Mouse (Mus musculus) urinary bladder, adult 2 months (tissue): ENCODE results near the gene Srrm4. TPM values are rescaled to one million over a fixed set of nuclear protein-coding genes. Genes with fewer than 3 reads are reported as not detected.

ENCODE experiments used
- DNase-seq: peaks from one replicate; pipeline ENCODE4 v3.0.0; 2022; ENCODE audit warnings: low spot score
- polyA plus RNA-seq: library from polyadenylated mRNA; depleted of rRNA; stranded (reverse); fragments of >200 nt; gene quantifications from 2 replicates; pipeline ENCODE4 v1.2.3, GENCODE M21; 2012

Srrm4 gene
- polyA plus RNA-seq, 1 experiment: 0.44 TPM

DNA sequence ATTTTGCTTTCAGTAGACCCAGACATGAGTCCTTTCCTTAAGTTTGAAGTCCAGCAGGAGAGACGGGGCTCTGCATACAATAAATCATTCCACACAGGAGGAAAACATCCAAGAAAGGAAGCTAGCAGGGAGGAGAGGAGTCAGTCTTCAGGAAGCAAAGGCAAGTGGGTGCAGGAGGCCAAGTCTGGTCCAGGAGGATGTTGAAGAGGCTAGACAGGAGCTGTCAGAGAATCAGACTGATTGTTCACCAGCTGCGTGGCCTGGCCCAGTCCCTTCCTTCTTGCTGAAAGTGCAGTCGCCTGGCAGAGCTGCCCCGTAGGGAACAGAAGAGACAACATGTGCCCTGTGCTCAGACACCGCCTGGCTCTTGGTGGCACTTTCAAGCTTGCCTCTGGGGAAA is 100.8 kb downstream of the Srrm4 start:
- DNase-seq: no peak

- DNase-seq: no peak
Observed at GRCm38 (mm10) chr5:116489621-116490020, 102.0 kb downstream of the Srrm4 start.

DNA sequence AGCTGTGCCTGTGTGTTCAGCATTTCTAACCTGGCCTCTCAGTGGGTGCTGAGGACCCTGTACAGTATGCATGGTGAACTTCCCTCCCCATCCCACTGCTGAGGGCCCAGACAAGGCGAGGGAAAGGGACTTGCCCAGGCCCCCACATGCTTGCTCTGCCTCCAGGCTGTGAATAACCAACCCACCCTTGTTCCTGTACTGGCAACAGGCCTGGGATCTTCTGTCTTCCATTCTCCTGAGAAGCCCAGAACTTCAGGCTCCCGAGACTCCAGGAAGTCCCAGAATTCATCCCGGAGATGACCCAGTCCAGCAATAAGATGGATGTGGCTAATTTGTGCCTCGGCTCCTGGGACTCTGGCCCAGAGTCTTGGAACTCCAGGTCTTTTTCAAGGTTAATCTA is 105.5 kb downstream of the Srrm4 start:
- DNase-seq: no peak

- DNase-seq: no peak
Observed at GRCm38 (mm10) chr5:116485069-116485468, 106.5 kb downstream of the Srrm4 start.

DNA sequence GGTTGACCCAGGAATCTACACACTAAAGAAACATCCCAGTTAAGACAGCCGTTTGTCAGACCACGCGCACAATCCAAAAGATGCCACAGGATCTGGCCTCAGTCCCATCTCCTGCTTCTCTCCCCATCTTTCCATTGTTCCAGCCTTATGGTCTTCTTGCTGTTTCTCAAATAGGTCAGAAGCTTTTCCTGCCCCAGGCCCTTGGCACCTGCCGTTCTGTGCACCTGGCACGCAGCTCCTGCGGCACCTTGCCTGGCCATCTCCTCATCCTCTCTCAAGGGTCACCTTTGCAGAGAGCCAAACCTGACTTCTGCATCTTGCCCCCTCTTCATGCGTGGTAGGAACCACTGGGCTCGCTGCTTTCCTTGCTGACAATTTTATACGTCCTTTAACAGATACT is 107.4 kb downstream of the Srrm4 start:
- DNase-seq: no peak

DNA sequence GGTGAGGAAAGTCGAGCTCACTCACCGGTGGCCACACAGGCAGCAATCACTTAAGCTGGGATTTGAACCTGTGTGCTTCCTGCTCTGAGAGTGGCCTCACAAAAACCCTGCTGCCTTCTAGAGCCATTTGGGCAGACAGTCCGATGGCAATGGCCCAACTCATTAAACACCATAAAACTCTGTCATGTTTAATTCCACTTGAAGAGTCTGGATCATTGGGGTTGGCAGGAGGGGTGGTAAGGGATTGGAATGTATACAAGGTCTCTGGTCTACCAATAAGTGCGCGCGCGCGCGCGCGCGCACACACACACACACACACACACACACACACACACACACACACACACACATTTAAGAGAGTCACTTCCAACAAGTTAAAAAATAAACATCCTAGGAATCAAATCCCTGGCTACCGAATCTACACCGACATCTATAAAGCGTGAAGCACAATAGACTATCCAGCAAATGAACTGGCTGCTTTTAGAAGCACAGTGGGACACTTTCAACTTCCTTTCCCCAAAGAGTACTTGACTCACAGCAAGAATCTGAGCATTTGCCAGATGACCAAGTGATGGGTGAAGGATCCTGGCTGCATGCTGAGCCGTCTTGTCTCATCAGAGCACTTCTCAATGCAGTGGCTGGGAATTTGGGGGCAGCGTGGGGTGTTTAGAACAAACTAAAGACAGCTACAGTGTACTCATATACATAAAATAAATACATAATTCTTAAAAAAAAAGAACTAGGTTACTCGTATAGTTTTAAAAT is 112.8 kb downstream of the Srrm4 start:
- no peak for DNase-seq

DNA sequence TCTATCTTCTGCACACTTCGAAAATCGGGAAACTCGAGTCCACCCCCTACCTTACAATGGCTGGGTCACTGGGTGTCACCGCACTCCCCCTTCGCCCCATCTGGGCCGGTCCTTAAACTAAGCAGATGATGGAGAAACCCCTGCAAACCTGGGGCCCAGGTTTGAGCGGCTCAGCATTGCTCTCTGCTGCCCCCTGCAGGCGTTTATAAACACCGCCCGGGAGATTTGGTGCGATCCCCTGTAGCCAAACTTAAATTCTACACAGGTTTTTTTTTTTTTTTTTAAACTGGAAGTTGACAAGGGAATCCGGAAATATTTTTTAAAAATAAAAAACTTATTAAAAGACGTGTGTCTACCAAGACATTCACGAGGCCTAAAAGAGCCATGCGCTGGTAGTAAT is 115.6 kb downstream of the Srrm4 start:
- no peak for DNase-seq

- DNase-seq: no peak
Observed at GRCm38 (mm10) chr5:116461354-116462042, 130.1 kb downstream of the Srrm4 start.

DNA sequence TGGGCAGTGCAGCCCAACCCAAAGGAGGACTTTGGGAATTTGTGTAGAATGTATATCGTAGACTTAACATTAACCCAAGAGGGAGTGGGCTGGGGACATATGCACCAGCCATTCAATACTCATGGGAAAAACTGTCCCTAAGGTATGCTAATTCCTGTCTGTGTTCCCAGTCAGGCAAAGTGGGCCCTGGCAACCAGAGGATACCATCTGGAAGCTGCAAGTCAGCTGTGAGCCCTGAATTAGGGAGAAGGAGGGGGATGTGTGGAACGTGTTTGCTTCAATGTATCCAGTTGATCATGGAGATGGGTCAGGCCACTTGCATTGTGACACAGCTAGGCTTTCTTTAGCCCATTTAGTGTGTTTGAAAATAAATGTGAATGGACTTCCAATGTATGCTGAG is 131.6 kb downstream of the Srrm4 start:
- DNase-seq: no peak

DNA sequence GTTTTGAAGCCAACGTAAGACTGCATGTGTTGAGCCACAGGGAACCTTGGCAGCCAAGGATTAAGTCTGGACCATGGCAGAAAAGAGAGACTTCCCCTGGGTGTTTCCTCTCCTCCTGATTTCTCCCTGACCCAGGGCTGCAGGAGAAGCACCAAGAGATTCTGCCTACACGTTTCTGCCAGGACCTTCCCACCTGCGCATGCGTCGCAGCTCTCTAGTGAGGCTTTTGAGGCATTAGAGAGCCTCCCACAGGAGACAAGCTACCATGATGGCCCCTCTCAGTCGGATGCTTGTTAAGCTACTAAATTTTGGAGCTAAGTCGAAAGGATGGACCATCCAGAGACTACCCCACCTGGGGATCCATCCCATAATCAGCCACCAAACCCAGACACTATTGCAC is 133.8 kb downstream of the Srrm4 start:
- no peak for DNase-seq

- DNase-seq: no peak
Observed at GRCm38 (mm10) chr5:116456796-116457515, 134.7 kb downstream of the Srrm4 start.

DNA sequence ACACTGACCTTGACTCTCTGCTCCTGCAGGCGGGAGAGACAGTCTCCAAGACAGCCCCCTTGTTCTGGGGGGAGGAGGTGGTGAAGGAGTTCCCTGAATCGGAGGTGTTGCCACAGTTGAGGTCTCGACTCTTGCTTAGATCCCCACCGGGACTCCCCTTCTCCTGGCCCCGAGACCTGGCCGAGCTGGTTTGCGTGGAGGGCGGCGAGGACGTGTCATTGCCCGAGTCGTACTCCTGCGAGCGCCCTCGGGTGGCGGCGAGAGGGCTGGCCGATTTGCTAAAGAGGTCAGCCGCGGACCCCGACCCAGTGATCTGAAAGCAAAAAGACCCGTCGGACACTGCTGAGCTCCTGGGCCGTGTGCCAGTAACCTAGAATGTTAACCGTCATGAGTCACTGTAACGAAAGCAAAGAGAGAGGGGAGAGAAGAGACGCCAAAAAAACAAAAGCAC is 138.2 kb downstream of the Srrm4 start:
- DNase-seq: peak; percentile 49

DNA sequence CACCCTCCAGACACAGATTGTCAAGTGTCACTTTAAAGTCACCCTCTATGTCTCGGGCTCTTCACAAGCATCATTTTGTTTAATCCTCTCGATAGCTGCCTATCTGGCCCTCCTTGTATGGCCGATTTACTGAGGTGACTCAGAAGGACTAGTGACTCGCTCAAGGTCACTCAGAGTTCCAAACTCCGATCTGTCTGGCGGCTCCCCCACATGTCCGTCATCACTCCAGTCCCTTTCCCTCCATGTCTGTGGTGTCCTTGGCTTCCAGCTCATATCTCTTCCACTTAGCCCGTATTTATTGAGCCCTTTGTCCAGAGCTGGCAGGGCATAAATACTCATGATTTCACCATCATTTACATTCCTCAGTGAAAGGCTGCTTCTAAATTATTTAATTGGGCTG is 140.7 kb downstream of the Srrm4 start:
- DNase-seq: no peak

DNA sequence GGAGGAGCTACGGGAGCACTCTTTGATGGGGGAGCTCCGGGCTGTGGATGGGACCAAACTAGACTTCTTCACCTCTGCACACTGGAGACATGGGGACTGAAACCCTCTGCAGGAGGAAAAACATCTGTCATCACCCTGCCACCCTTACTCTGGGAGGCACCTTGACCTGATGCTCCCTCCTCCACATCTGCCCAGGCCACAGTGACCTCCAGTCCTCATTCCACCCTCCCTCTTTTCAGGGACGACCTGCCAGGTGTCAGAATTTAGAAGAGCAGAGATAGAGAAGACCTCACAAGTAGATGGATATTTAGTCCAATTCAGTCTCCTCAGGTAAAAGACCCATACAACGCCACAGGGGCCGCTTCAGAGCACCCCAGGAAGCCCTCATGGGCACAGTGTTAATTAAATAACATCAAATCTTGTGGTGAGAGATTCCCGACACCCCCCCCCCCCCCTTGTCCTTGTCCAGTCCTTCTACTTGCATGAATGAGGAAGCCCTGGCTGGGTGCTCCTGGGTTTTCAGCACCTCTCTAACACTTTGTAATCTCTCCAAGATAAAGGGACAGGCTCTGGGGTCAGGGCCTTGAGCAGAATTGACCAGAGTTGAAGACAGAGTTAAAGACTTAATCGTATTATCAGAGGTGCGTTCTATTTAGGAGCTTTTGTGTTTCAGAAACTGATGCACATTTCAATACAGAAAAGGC is 141.9 kb downstream of the Srrm4 start:
- no peak for DNase-seq

DNA sequence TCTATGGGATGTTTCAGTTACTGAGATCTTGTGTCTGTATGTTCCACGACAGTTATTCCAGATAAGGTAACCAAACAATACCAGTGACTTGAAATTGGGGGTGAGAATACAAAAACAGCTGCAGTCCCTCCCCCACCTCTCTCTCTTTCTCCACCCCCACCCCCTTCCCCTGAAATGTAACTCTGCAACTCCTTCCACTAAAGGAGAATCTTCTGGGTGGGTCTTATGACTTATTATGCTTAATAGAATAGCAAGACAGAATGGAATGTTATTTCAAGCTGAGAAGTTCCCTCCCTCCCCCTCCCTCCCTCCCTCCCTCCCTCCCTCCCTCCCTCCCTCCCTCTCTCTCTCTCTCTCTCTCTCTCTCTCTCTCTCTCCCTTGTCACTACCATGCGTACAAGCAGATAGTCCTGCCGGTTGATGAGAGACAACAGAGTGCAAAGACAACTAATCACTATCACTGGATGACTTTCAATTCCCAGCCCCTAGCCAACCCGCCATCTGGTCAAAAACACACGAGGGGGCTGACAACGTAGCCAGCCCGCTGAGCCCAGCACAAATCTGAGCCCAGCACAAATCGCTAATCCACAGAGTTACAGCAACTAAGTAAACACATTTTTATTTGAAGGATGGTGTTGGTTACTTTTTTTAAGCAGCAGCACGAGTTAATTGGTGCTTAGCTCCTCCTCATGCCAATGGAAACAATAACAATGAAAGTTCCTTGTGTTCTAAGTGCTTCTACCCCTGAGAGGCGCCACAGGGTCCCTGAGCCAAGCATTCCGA is 143.0 kb downstream of the Srrm4 start:
- DNase-seq: no peak

GRCm38 (mm10) chr5:116447821-116448350 is 143.7 kb downstream of the Srrm4 start:
- no peak for DNase-seq

GRCm38 (mm10) chr5:116446552-116446951 is 145.1 kb downstream of the Srrm4 start:
- no peak for DNase-seq

- DNase-seq: no peak
Observed at GRCm38 (mm10) chr5:116445634-116446367, 145.8 kb downstream of the Srrm4 start.

GRCm38 (mm10) chr5:116444517-116444916 is 147.1 kb downstream of the Srrm4 start:
- no peak for DNase-seq

DNA sequence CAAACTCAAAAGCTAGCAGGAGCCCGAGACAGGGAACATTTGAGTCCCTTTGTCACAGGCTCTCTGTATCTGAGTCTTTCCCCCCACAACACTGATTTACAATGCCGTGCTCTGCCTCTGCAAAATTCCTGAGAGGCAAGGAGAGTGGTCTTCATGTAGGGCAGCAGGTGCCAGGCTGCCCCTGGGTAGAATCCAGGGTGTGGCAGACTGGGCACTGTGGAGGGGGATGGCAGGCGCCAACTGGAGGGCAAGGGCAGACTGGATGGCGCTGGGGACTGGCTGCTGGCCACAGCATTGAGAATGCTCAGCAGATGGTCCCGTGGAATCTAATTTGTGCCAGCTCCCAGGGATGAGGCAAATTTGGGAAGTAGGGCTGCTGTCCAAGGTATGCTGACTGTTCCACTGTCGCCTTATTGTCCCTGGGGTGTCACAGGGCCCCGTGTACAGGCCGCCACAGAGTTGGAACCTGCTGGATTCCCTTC is 148.1 kb downstream of the Srrm4 start:
- DNase-seq: no peak
